Mouse (Mus musculus) neural tube, embryonic 12.5 days (tissue): ENCODE data around the gene Pank2. TPM values are rescaled to one million over a fixed set of nuclear protein-coding genes. Genes with fewer than 3 reads are reported as not detected.
A peak's percentile ranks its signal among the peaks of the same experiment; 100 is the strongest.
"Not testable (repeated sequence)": the region's sequence is repeated elsewhere in the genome, so short reads cannot be mapped to it uniquely, and the experiment has no call there.

Source experiments
- ATAC-seq: fragments of 200-750 bp; cut with Nextera tagmentation; 2 replicates; pipeline ENCODE4 v1.8.0; 2017; ENCODE audit warnings: low read depth, mild to moderate bottlenecking, moderate TSS enrichment, moderate library complexity; ENCODE audit not compliant: low FRiP score
- H3K27ac ChIP-seq: fragments of 300-500 bp; sonication (generic); 2 replicates; pipeline ENCODE4 v1.5.1; 2016
- H3K27me3 ChIP-seq: fragments of 300-500 bp; sonication (generic); replicated peaks from 2 replicates; pipeline ENCODE4 v1.6.1; 2016; ENCODE audit warnings: mild to moderate bottlenecking
- H3K36me3 ChIP-seq: fragments of 300-500 bp; sonication (generic); 2 replicates; pipeline ENCODE4 v1.6.1; 2016; ENCODE audit warnings: mild to moderate bottlenecking
- H3K4me1 ChIP-seq: fragments of 300-500 bp; sonication (generic); 2 replicates; pipeline ENCODE4 v1.6.1; 2016
- H3K4me2 ChIP-seq: fragments of 300-500 bp; sonication (generic); replicated peaks from 2 replicates; pipeline ENCODE4 v1.6.1; 2016; ENCODE audit warnings: mild to moderate bottlenecking
- H3K4me3 ChIP-seq: fragments of 300-500 bp; sonication (generic); 2 replicates; pipeline ENCODE4 v1.5.1; 2016
- H3K9ac ChIP-seq: fragments of 300-500 bp; sonication (generic); 2 replicates; pipeline ENCODE4 v1.6.1; 2016; ENCODE audit warnings: mild to moderate bottlenecking
- H3K9me3 ChIP-seq: fragments of 300-500 bp; sonication (generic); 2 replicates; pipeline ENCODE4 v1.6.1; 2016; ENCODE audit warnings: mild to moderate bottlenecking
- WGBS: fragments of 180-500 bp; shearing (Covaris S2); methylation state at CpG from one replicate; pipeline ENCODE4 v1.1.7; 2016; 5-methylcytosine and 5-hydroxymethylcytosine counted together
- polyA plus RNA-seq: library from polyadenylated mRNA; unstranded; fragments of >200 nt; fragmentation: Nextera tagmentation; extraction: Ambion mirVana; gene quantifications from 2 replicates; pipeline ENCODE4 v1.2.1, GENCODE M21; 2016

Pank2 gene
- polyA plus RNA-seq, 1 experiment from 2014 or later = 56.1 TPM

- Histone ChIP-seq H3K36me3 (no peaks in the 10 kb centered on the region), H3K27me3 (no peaks in the 10 kb centered on the region), H3K4me2 (peak overlapping the region; percentile 78), H3K4me3 (no peak overlapping the region), H3K9me3 (no peaks in the 10 kb centered on the region), H3K27ac (no peak overlapping the region), H3K4me1 (peaks cover 14% of the 10 kb centered on the region), H3K9ac (no peak overlapping the region)
- WGBS = 72% methylated on average over 6 of the region's 6 CpGs
- ATAC-seq = no peak
These were observed 1.7 kb downstream of the Pank2 start for GRCm38 (mm10) chr2:131264027-131264426.

- H3K4me2 ChIP-seq = peak overlapping the region; percentile 78; the same call in 1 of the 2 replicates
These were observed 2.8 kb downstream of the Pank2 start for GRCm38 (mm10) chr2:131265056-131265455.

GRCm38 (mm10) chr2:131275493-131275892 lies 13.2 kb downstream of the Pank2 start:
- no peak overlapping the region for H3K27ac ChIP-seq
- no peak for ATAC-seq
- WGBS = 98% methylated on average over 3 of the region's 3 CpGs

More at GRCm38 (mm10) chr2:131265056-131265455, 2.8 kb downstream of the Pank2 start:
- Histone ChIP-seq H3K9ac (no peak overlapping the region), H3K27me3 (no peaks in the 10 kb centered on the region), H3K27ac (no peak overlapping the region), H3K4me1 (peaks cover 14% of the 10 kb centered on the region), H3K4me3 (no peak overlapping the region), H3K36me3 (no peaks in the 10 kb centered on the region), H3K9me3 (no peaks in the 10 kb centered on the region)
- no peak for ATAC-seq
- 85% methylated on average over 2 of the region's 2 CpGs for WGBS

GRCm38 (mm10) chr2:131276722-131277121 lies 14.4 kb downstream of the Pank2 start:
- H3K4me3 ChIP-seq = no peak overlapping the region
- peaks cover 63% of the 10 kb centered on the region for H3K36me3 ChIP-seq
- no peaks in the 10 kb centered on the region for H3K27me3 ChIP-seq
- ATAC-seq = no peak
- no peak overlapping the region for H3K9ac ChIP-seq
- H3K9me3 ChIP-seq = no peaks in the 10 kb centered on the region
- no peak overlapping the region for H3K27ac ChIP-seq
- H3K4me2 ChIP-seq = no peak overlapping the region
- no peaks in the 10 kb centered on the region for H3K4me1 ChIP-seq
- 95% methylated on average over 5 of the region's 5 CpGs for WGBS

More at GRCm38 (mm10) chr2:131275493-131275892, 13.2 kb downstream of the Pank2 start:
- Histone ChIP-seq H3K9ac (no peak overlapping the region), H3K4me3 (no peak overlapping the region), H3K36me3 (peaks cover 51% of the 10 kb centered on the region), H3K4me1 (no peaks in the 10 kb centered on the region), H3K27me3 (no peaks in the 10 kb centered on the region), H3K9me3 (no peaks in the 10 kb centered on the region), H3K4me2 (no peak overlapping the region)

GRCm38 (mm10) chr2:131281596-131281995 lies 19.3 kb downstream of the Pank2 start:
- Histone ChIP-seq H3K4me3 (no peak overlapping the region), H3K27ac (no peak overlapping the region), H3K9me3 (no peaks in the 10 kb centered on the region), H3K9ac (no peak overlapping the region), H3K4me1 (no peaks in the 10 kb centered on the region), H3K27me3 (no peaks in the 10 kb centered on the region), H3K36me3 (peaks cover 55% of the 10 kb centered on the region), H3K4me2 (no peak overlapping the region)
- WGBS = 93% methylated on average over 1 of the region's 1 CpGs
- ATAC-seq = no peak

GRCm38 (mm10) chr2:131286276-131286675 lies 24.0 kb downstream of the Pank2 start:
- Histone ChIP-seq H3K4me3 (no peak overlapping the region), H3K36me3 (peaks cover 48% of the 10 kb centered on the region), H3K4me1 (no peaks in the 10 kb centered on the region), H3K4me2 (no peak overlapping the region), H3K9me3 (no peaks in the 10 kb centered on the region), H3K9ac (no peak overlapping the region), H3K27me3 (no peaks in the 10 kb centered on the region), H3K27ac (no peak overlapping the region)
- ATAC-seq = no peak
- 97% methylated on average over 1 of the region's 1 CpGs for WGBS

- no peaks in the 10 kb centered on the region for H3K27me3 ChIP-seq
- H3K4me1 ChIP-seq = no peaks in the 10 kb centered on the region
- H3K4me3 ChIP-seq = no peak overlapping the region
- no peaks in the 10 kb centered on the region for H3K9me3 ChIP-seq
- no peak overlapping the region for H3K27ac ChIP-seq
- no peak overlapping the region for H3K4me2 ChIP-seq
- H3K9ac ChIP-seq = no peak overlapping the region
- no peak for ATAC-seq
- peaks cover 61% of the 10 kb centered on the region for H3K36me3 ChIP-seq
These were observed 28.4 kb downstream of the Pank2 start for GRCm38 (mm10) chr2:131290669-131291068.

DNA sequence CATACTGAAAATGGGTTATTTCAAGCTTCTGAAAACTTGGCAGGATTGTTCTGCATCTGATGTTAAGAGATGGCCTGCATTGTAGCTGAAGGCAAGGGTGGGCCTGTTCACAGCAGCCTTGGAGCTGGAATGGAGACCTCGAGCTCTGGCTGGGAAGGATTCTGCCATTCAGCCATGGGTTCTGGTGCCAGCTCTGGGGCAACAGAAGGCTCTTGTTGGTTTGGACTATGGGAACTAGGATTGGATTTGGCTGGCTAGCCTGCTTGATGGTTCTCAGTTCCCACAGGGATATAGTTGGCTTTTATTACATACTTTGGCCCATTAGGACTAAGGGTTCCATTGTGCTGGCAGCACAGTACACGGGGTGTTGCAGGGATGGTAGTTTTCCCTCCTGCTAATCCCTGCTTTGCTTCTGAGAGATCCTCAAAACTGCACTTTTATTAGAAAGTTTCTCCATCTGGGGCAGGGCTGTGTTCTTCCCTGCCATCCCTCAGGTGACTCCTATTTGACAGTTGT lies 34.5 kb downstream of the Pank2 start:
- 89% methylated on average over 2 of the region's 2 CpGs for WGBS
- H3K4me2 ChIP-seq = no peak overlapping the region
- no peaks in the 10 kb centered on the region for H3K9me3 ChIP-seq
- no peak overlapping the region for H3K4me3 ChIP-seq
- ATAC-seq = no peak
- no peak overlapping the region for H3K9ac ChIP-seq
- H3K4me1 ChIP-seq = no peaks in the 10 kb centered on the region
- no peaks in the 10 kb centered on the region for H3K27me3 ChIP-seq
- H3K36me3 ChIP-seq = peaks cover 69% of the 10 kb centered on the region
- H3K27ac ChIP-seq = no peak overlapping the region

DNA sequence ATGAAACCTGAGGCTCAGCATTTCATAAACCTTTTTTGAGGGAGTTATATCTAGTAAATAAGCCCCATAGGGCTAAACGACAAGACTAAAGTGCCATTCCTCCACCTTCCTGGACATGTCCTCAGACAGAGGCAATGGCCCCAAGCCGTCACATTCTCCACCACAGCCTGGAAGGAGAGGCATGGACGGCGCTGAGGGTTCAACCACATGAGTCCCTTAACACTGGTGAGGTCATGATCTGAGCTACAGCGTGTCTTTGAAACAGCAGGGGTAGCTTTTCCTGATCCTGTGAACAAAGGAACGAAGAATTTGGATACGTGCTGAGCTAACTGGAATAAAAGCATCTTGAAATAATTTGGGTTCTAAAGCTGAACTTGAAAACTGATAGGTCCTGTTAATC lies 36.4 kb downstream of the Pank2 start:
- not testable (repeated sequence) for H3K4me3 ChIP-seq, H3K9ac ChIP-seq, H3K4me2 ChIP-seq, H3K27me3 ChIP-seq, H3K9me3 ChIP-seq, H3K4me1 ChIP-seq, ATAC-seq, H3K27ac ChIP-seq
- H3K36me3 ChIP-seq = peaks cover 70% of the 10 kb centered on the region
- WGBS = 65% methylated on average over 7 of the region's 7 CpGs

DNA sequence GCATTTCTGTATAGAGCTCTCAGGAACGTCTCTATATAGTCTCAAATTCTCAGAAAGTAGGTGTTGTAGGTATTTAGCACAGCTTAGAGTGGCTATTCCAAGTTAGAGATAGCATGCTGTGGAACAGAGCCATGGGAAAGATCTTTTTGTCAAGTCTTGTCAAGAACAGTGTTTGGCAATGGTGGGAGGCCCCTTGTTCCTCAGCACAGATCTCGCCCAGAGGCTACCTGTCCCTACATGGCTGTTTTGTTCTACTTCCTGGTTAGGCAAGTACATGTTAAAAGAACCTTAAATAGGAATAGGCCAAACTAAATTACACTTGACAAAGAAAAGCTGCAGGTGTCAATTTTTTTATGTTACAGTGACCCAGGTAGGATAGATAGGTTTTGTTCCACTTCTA lies 38.2 kb downstream of the Pank2 start:
- no peak overlapping the region for H3K27ac ChIP-seq
- peaks cover 65% of the 10 kb centered on the region for H3K36me3 ChIP-seq
- WGBS = 83% methylated on average over 2 of the region's 2 CpGs
- ATAC-seq = no peak
- H3K4me2 ChIP-seq = no peak overlapping the region
- H3K4me3 ChIP-seq = no peak overlapping the region
- no peaks in the 10 kb centered on the region for H3K27me3 ChIP-seq
- H3K4me1 ChIP-seq = no peaks in the 10 kb centered on the region
- no peak overlapping the region for H3K9ac ChIP-seq
- no peaks in the 10 kb centered on the region for H3K9me3 ChIP-seq

DNA sequence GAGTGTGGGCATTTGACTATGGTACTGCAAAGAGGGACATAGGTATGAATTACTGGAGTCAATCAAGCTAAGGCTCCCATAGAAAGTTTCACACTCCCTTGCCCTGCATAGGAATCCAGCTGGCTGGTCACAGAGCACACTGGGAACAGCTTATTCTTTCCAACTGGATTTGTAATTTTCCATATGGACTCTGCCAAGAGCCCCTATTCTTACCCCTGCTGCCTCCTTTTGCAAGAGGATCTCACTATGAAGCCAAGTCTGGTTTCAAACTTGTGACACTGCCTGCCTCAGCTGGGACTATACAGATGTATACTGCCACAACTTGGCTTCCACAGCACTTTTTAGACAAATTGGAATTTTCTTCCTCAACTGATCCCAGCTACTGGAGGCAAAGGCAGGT lies 39.3 kb downstream of the Pank2 start:
- Histone ChIP-seq H3K9ac (no peak overlapping the region), H3K27ac (no peak overlapping the region), H3K36me3 (peaks cover 54% of the 10 kb centered on the region), H3K9me3 (no peaks in the 10 kb centered on the region), H3K4me3 (no peak overlapping the region), H3K4me1 (no peaks in the 10 kb centered on the region), H3K4me2 (no peak overlapping the region), H3K27me3 (no peaks in the 10 kb centered on the region)
- ATAC-seq = no peak

- 88% methylated on average over 9 of the region's 9 CpGs for WGBS
These were observed 42.2 kb downstream of the Pank2 start for GRCm38 (mm10) chr2:131304497-131304896.

GRCm38 (mm10) chr2:131305226-131305625 lies 42.9 kb downstream of the Pank2 start:
- peaks cover 31% of the 10 kb centered on the region for H3K36me3 ChIP-seq
- H3K4me2 ChIP-seq = not testable (repeated sequence)

More at GRCm38 (mm10) chr2:131304497-131304896, 42.2 kb downstream of the Pank2 start:
- Histone ChIP-seq H3K4me3 (no peak overlapping the region), H3K9ac (no peak overlapping the region), H3K27me3 (no peaks in the 10 kb centered on the region), H3K27ac (no peak overlapping the region), H3K36me3 (peaks cover 35% of the 10 kb centered on the region), H3K4me2 (no peak overlapping the region), H3K9me3 (no peaks in the 10 kb centered on the region), H3K4me1 (no peaks in the 10 kb centered on the region)
- no peak for ATAC-seq

More at GRCm38 (mm10) chr2:131305226-131305625, 42.9 kb downstream of the Pank2 start:
- H3K4me3 ChIP-seq, H3K27ac ChIP-seq, H3K9ac ChIP-seq, H3K9me3 ChIP-seq, ATAC-seq, H3K4me1 ChIP-seq, H3K27me3 ChIP-seq: not testable (repeated sequence)
- 87% methylated on average over 1 of the region's 1 CpGs for WGBS
